Mouse (Mus musculus): Measurements from ENCODE around the gene Lrch3. TPM values are rescaled to one million over a fixed set of nuclear protein-coding genes. Genes with fewer than 3 reads are reported as not detected.
A peak's percentile ranks its signal among the peaks of the same experiment; 100 is the strongest.
"Not testable (repeated sequence)": the region's sequence is repeated elsewhere in the genome, so short reads cannot be mapped to it uniquely, and the experiment has no call there.

The Lrch3 gene
- polyA plus RNA-seq, 1 experiment = 21.0 TPM

DNA sequence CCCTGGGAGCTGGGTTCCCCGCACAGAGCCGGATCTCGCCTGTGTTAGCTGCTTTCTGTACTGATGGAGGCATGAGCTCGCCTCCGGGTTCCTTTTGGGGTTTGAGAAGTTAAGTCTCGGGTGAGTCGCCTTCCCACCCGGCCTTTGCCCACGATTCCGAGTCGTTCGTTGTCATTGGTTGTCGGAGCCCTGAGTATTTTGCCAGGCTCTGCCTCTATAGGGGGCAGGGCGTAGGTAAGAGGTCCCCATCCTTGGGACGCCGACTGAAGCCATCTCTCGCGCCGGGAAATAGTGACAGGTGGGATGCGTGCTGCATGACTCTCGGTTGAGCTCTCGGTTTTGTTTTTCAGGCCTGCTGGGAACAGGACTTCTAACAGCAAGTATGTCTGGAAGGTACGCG lies 142.9 kb downstream of the Lrch3 start:
- TF ChIP-seq POLR2A (IDR thresholded peaks at IDR 0.05; ENCODE audit: low read depth, low read length) (no peak), CTCF (conservative IDR thresholded peaks at IDR 0.05; ENCODE audit: insufficient read depth, insufficient read length, low read depth, low read length) (no peak)
- peak overlapping the region; percentile 79 for H3K27ac ChIP-seq (ENCODE audit: insufficient read depth, low read depth, low read length)
- H3K4me1 ChIP-seq (ENCODE audit: control insufficient read depth, insufficient read depth, low read length) = peaks cover 10% of the 10 kb centered on the region
- H3K27me3 ChIP-seq (replicated peaks; ENCODE audit: control insufficient read depth, insufficient read depth, low read length) = no peaks in the 10 kb centered on the region
- peak; percentile 59 for DNase-seq
- peak overlapping the region; percentile 77 for H3K4me3 ChIP-seq (ENCODE audit: insufficient read depth, low read depth, low read length)
- peaks cover 3% of the 10 kb centered on the region for H3K36me3 ChIP-seq (ENCODE audit: control insufficient read depth, insufficient read depth, low read length)
- under 1% methylated on average over 24 of the region's 24 CpGs for WGBS

- TF ChIP-seq CTCF (conservative IDR thresholded peaks at IDR 0.05; ENCODE audit: insufficient read depth, insufficient read length, low read depth, low read length) (no peak), POLR2A (IDR thresholded peaks at IDR 0.05; ENCODE audit: low read depth, low read length) (no peak)
- Histone ChIP-seq H3K4me1 (ENCODE audit: control insufficient read depth, insufficient read depth, low read length) (peaks cover 10% of the 10 kb centered on the region), H3K4me3 (ENCODE audit: insufficient read depth, low read depth, low read length) (peak overlapping the region; percentile 30; the same call in 1 of the 2 replicates), H3K27ac (ENCODE audit: insufficient read depth, low read depth, low read length) (peak overlapping the region; percentile 87), H3K27me3 (replicated peaks; ENCODE audit: control insufficient read depth, insufficient read depth, low read length) (no peaks in the 10 kb centered on the region), H3K36me3 (ENCODE audit: control insufficient read depth, insufficient read depth, low read length) (peaks cover 3% of the 10 kb centered on the region)
- WGBS = 86% methylated on average over 16 of the region's 16 CpGs
- DNase-seq = no peak
Observed at GRCm38 (mm10) chr16:33058033-33058432, 144.1 kb downstream of the Lrch3 start.

DNA sequence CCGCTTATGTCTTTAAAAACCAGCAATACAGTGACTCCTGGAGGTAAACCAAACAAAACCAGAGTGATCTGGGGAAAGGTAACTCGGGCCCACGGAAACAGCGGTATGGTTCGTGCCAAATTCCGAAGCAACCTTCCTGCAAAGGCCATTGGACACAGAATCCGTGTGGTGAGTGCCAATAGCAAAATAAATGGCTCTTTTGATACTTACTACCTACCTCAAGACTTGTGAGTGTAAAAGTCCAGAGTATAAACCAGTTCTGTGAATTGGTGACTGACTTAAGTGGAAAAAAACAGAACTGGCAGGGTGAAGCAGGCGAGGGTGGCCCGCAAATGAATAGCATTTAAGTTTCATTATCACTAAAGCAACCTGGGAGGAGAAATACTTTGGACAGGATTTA lies 144.8 kb downstream of the Lrch3 start:
- H3K4me1 ChIP-seq (ENCODE audit: control insufficient read depth, insufficient read depth, low read length) = peaks cover 16% of the 10 kb centered on the region
- DNase-seq = peak; percentile 69
- H3K36me3 ChIP-seq (ENCODE audit: control insufficient read depth, insufficient read depth, low read length); H3K4me3 ChIP-seq (ENCODE audit: insufficient read depth, low read depth, low read length); H3K27me3 ChIP-seq (replicated peaks; ENCODE audit: control insufficient read depth, insufficient read depth, low read length): not testable (repeated sequence)
- 29% methylated on average over 9 of the region's 9 CpGs for WGBS
- peak overlapping the region; percentile 87 for H3K27ac ChIP-seq (ENCODE audit: insufficient read depth, low read depth, low read length)

- peak; percentile 36 for DNase-seq
- WGBS = 45% methylated on average over 1 of the region's 1 CpGs
- TF ChIP-seq CTCF (conservative IDR thresholded peaks at IDR 0.05; ENCODE audit: insufficient read depth, insufficient read length, low read depth, low read length) = no peak
- no peak for TF ChIP-seq POLR2A (IDR thresholded peaks at IDR 0.05; ENCODE audit: low read depth, low read length)
- Histone ChIP-seq H3K27me3 (replicated peaks; ENCODE audit: control insufficient read depth, insufficient read depth, low read length) (no peaks in the 10 kb centered on the region), H3K36me3 (ENCODE audit: control insufficient read depth, insufficient read depth, low read length) (peaks cover 3% of the 10 kb centered on the region), H3K27ac (ENCODE audit: insufficient read depth, low read depth, low read length) (peak overlapping the region; percentile 82), H3K4me3 (ENCODE audit: insufficient read depth, low read depth, low read length) (no peak overlapping the region), H3K4me1 (ENCODE audit: control insufficient read depth, insufficient read depth, low read length) (peaks cover 19% of the 10 kb centered on the region)
Observed at GRCm38 (mm10) chr16:33059471-33059870, 145.6 kb downstream of the Lrch3 start.

DNA sequence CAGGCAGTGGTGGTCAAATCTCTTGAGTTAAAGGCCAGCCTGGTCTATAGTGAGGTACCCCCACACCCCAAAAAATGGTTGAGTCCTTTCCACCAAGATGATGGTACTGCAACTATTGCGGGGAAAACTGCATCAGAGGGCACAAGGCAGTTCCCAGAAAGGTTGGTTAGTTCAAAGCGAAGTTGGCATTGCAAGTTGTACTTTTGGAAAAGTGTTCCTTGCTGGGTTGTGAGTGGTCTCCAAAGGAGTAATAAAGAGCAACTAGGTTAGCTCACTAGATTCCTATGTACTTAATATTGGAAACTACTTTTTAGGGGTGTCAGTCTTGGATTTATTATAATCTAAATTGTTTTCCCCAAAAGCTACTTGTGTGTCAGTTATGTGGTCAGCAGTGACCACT lies 147.0 kb downstream of the Lrch3 start:
- Histone ChIP-seq H3K36me3 (ENCODE audit: control insufficient read depth, insufficient read depth, low read length) (peaks cover 3% of the 10 kb centered on the region), H3K27ac (ENCODE audit: insufficient read depth, low read depth, low read length) (no peak overlapping the region), H3K27me3 (replicated peaks; ENCODE audit: control insufficient read depth, insufficient read depth, low read length) (no peaks in the 10 kb centered on the region), H3K4me1 (ENCODE audit: control insufficient read depth, insufficient read depth, low read length) (peaks cover 19% of the 10 kb centered on the region), H3K4me3 (ENCODE audit: insufficient read depth, low read depth, low read length) (no peak overlapping the region)
- TF ChIP-seq POLR2A (IDR thresholded peaks at IDR 0.05; ENCODE audit: low read depth, low read length) = no peak
- TF ChIP-seq CTCF (conservative IDR thresholded peaks at IDR 0.05; ENCODE audit: insufficient read depth, insufficient read length, low read depth, low read length) = no peak
- no peak for DNase-seq
- WGBS = 88% methylated on average over 2 of the region's 2 CpGs

DNA sequence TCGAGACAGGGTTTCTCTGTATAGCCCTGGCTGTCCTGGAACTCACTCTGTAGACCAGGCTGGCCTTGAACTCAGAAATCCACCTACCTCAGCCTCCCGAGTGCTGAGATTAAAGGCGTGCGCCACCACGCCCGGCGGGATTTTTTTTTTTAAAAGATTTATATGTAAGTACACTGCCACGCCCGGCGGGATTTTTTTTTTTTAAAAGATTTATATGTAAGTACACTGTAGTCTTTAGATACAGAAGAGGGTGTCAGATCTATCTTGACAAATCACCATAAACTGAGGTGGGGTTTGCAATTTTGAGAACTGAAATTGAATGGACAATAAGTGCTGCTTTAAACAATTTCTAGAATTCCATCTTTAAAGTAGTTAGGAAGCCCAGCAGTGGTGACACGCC lies 147.5 kb downstream of the Lrch3 start:
- DNase-seq = no peak
- peak overlapping the region; percentile 88; the same call in 1 of the 2 replicates for H3K27ac ChIP-seq (ENCODE audit: insufficient read depth, low read depth, low read length)
- no peaks in the 10 kb centered on the region for H3K27me3 ChIP-seq (replicated peaks; ENCODE audit: control insufficient read depth, insufficient read depth, low read length)
- peaks cover 3% of the 10 kb centered on the region for H3K36me3 ChIP-seq (ENCODE audit: control insufficient read depth, insufficient read depth, low read length)
- TF ChIP-seq CTCF (conservative IDR thresholded peaks at IDR 0.05; ENCODE audit: insufficient read depth, insufficient read length, low read depth, low read length) = no peak
- TF ChIP-seq POLR2A (IDR thresholded peaks at IDR 0.05; ENCODE audit: low read depth, low read length) = no peak
- H3K4me3 ChIP-seq (ENCODE audit: insufficient read depth, low read depth, low read length) = no peak overlapping the region
- peaks cover 19% of the 10 kb centered on the region for H3K4me1 ChIP-seq (ENCODE audit: control insufficient read depth, insufficient read depth, low read length)
- WGBS = 57% methylated on average over 11 of the region's 11 CpGs

GRCm38 (mm10) chr16:33062024-33062681 lies 148.3 kb downstream of the Lrch3 start, which contains the start of gene Lmln:
Lmln (plus strand) TSS chr16:33062521.
- no peaks in the 10 kb centered on the region for H3K27me3 ChIP-seq (replicated peaks; ENCODE audit: control insufficient read depth, insufficient read depth, low read length)
- peak within 1 kb of the TSS; percentile 68 for H3K4me3 ChIP-seq (ENCODE audit: insufficient read depth, low read depth, low read length)
- peak; percentile 96 for DNase-seq
- peak within 1 kb of the TSS; percentile 88 for H3K27ac ChIP-seq (ENCODE audit: insufficient read depth, low read depth, low read length)
- under 1% methylated on average over 64 of the region's 64 CpGs for WGBS
- TF ChIP-seq POLR2A (IDR thresholded peaks at IDR 0.05; ENCODE audit: low read depth, low read length) (peak; percentile 89), CTCF (conservative IDR thresholded peaks at IDR 0.05; ENCODE audit: insufficient read depth, insufficient read length, low read depth, low read length) (no peak)
- H3K4me1 ChIP-seq (ENCODE audit: control insufficient read depth, insufficient read depth, low read length) = peaks cover 19% of the 10 kb centered on the region
- peaks cover 3% of the 10 kb centered on the region for H3K36me3 ChIP-seq (ENCODE audit: control insufficient read depth, insufficient read depth, low read length)

Data from kidney, adult 2 months (tissue).